Mouse (Mus musculus) G1E-ER4 (cell line): ENCODE results near the gene Sdhaf2. TPM values are rescaled to one million over a fixed set of nuclear protein-coding genes. Genes with fewer than 3 reads are reported as not detected.

ENCODE experiments used
- GATA1 ChIP-seq: IDR thresholded peaks from one replicate; pipeline ENCODE4 v1.8.0; 2012; ENCODE audit warnings: low read length, inconsistent platforms
- polyA plus RNA-seq: library from polyadenylated mRNA; stranded (reverse); fragments of >175 nt; gene quantifications from 2 replicates; pipeline ENCODE4 v1.2.3, GENCODE M21; 2012

Sdhaf2 gene
- polyA plus RNA-seq, result 5.0 and 5.7 TPM in 2 replicates

GRCm38 (mm10) chr19:10525910-10526309 lies at the start of gene Sdhaf2:
Sdhaf2 (minus strand) TSS chr19:10526142.
- TF ChIP-seq GATA1, result no peak

DNA sequence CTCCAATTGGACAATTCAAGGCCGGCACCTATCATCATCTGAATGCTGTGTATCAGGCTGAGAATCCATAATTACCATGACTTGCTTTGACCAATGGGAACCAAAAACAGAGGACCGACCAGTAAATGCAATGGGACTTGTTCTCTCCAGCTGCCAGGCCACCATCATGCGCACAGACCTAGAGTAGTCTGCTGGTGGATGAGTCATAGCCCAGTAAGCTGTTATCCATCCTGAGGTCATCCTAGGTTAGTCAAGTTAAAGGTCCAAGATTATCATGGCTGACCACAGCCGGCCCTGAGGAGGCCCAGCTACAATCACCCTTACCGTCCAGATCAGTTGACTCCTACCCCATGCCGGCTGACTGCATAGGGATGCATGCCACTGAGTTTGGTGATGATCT lies 43.7 kb upstream of the Sdhaf2 start:
- no peak for TF ChIP-seq GATA1

- no peak for TF ChIP-seq GATA1
These were observed 39.3 kb upstream of the Sdhaf2 start for GRCm38 (mm10) chr19:10565217-10565616.

GRCm38 (mm10) chr19:10564278-10564677 lies 38.3 kb upstream of the Sdhaf2 start:
- no peak for TF ChIP-seq GATA1

DNA sequence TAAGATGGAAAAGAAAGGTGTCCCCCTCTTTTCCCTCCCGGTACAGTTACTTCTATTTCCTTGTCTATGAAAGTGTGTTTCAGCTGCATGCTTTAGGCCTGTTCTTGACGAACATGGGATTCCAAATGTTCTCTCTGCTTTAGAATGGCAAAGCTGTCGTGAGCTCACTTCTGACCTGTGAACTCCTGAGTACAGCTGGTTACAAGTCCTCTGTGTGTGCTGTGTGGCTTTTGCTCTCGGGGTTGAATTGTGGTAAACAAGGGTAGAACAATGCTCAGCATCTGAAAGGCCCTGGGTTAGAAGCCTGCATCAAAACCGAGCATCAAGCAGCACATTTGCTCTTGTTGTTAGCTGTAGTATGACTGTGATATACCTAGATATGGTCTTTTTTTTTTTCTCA lies 36.4 kb upstream of the Sdhaf2 start:
- TF ChIP-seq GATA1, result no peak

DNA sequence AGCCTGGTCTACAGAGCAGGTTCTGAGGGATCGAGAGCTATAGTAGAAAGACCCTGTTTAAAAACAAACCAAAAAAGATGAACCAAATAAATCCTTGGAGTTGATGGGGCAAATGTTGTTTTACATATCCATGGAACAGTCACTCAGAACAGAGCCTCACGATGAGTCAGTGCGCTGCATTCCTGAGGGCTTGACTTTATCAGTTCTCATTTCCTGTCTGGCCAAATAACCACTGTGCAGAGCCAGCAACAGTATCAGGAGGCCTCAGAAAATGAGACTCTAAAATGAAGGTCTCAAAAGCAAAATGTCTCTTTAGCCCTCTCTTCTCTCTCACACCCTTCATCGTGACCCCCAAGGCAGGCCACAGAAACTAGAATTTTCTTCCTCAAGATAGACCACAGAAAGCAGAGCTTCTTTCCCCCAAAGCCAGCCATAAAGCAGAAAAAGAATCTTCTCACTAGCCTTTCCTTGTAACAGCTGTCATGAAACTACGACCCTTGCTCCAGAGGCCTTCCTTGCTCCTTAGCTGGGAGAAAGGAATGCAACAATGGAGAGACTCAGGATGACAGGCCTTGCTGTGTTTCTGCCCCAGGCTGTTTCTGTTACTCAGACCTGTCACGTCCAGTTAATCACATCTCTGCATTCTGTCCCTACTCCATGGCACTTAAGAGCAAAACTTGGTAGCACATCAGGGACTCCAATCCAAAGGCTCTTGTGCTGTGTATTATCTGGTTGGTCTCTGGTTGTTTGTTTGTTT lies 35.8 kb upstream of the Sdhaf2 start:
- TF ChIP-seq GATA1, result no peak

- TF ChIP-seq GATA1, result no peak
These were observed 34.2 kb upstream of the Sdhaf2 start for GRCm38 (mm10) chr19:10560108-10560507.

- no peak for TF ChIP-seq GATA1
These were observed 31.5 kb upstream of the Sdhaf2 start for GRCm38 (mm10) chr19:10557430-10557829.

DNA sequence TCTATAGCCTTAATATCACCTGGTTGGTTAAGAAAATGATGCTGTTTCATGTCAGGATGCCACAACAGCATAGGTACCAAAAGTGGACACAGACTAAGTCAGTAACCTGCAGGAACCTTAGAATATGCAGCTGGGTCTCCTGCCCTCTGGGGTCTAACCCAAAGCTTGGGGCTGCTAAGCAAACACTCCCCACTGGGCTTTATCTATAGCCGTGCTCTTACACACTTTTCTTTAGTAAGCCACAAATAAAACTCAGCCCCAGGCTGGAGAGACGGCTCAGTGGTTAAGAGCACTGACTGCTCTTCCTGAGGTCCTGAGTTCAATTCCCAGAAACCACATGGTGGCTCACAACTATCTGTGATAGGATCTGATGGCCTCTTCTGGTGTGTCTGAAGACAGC lies 31.1 kb upstream of the Sdhaf2 start:
- no peak for TF ChIP-seq GATA1

DNA sequence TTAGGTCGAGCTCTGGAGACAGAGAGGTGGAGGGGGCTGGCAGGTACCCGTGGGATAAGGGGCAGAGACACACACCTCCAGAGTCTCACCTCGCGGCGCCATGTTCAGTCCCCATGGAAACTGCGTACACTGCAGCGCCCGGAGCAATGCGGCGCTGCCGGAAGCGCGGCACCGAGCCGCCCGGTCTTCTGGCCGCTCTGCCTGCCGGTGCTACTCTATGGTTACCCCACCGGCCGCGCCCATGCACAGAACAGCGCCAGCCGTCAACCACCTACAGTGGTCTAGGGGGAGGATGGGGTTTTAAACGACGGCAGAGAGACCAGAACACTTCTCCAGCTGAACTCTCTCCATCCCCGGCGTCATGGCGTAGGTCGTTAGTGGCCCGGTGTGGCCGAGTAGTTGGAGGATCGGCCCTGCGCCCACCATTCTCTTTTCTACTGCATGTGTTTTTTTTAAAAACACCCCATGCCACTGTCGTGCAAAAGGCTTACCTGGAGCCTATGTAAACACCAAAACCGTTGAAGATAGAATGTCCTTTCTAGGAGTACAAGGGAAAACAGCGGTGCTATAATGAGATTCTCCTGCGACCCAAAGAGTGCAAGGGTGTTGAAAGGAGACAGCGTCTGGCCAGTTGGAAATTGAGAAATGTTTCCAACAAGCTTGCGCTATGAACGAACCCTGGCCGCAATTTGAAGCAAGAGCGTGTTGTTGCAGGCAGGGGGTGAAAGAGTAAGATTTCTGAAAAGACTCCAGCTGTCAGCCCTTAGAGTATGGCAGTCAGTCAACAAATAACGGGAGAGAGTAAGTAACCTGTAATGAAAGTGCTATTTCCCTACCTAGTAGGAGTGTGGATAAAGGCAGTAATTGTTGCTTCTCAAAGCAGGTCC lies 29.9 kb upstream of the Sdhaf2 start, which contains the start of gene Tmem216:
TSS of gene Tmem216 (minus strand) at position 615 of the 887 bp plus-strand sequence.
- TF ChIP-seq GATA1, result no peak

GRCm38 (mm10) chr19:10539454-10539853 lies 13.5 kb upstream of the Sdhaf2 start:
- TF ChIP-seq GATA1, result no peak

- TF ChIP-seq GATA1, result no peak
These were observed 4.1 kb upstream of the Sdhaf2 start for GRCm38 (mm10) chr19:10530082-10530481.

DNA sequence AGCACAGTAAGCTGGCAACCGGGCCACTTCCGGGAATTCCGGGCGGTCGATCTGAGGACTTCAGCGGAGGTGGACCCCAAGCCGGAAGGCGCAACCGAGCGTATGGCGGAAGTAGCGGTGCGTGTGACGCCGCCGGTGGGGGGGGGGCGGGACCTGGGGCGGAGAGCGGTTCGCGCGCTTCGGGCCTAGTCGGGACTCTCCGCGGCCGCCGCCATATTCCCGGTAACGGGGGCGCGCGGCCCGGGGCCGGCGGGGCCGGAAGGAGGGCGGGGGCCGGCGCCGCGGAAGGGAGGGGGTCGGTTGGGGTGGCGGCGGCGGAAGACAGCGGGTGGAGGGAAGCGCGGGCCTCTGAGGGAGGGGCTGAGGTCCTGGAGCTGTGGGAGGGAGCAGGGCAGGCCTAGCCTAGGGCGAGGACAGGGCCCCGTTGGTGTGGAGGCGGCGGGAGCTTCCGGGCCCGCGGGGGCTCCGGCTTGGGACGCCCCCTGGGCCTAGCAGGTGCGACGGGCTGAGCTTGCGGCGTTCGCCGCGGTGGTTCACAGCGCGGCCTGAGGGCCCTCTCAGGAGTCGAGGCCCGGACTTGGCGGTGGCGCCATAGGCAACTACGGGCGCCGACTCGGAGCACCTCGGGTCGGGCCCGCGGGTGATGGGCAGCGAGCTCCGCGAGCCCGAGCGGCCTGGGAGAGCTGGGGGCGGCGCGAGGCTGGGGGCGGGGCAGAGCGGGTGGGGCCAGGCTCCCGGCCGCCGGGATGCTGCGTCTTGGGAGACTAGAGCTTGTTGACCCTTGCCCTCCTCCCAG lies 638 bp downstream of the Sdhaf2 start, which contains the start of gene Cpsf7:
TSS of gene Cpsf7 (plus strand) at position 161 of the 796 bp plus-strand sequence.
- TF ChIP-seq GATA1, result no peak

GRCm38 (mm10) chr19:10524784-10525105 lies 1.2 kb downstream of the Sdhaf2 start:
- no peak for TF ChIP-seq GATA1

DNA sequence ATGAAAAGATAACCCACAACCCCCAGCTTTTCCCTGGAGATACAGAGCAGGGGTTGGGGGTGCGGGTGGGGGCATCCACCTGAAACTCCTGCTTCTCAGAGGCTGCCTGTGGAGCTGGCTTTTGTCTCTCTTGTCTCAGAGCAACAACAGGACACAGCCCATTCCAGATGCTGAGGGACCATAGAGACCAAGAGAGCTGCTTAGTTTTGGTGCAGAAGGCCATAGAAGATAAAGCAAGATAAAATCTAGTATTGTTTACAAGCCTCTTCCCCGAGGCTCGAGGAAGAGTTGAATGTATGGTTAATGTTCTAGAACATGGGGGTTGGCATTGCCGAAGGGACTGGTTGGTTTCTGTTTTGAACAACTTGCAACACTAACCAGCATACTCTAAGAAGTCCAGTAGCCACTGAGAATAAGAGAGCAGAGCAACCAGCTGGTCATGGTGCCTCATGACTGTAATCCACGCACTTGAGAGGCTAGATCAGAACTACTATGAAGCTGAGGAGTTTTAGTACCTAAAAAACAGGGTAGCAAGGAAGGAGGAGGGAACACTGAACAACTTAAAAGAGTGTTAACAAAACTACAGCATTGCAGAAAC lies 2.4 kb downstream of the Sdhaf2 start:
- no peak for TF ChIP-seq GATA1

- no peak for TF ChIP-seq GATA1
These were observed 4.0 kb downstream of the Sdhaf2 start for GRCm38 (mm10) chr19:10521926-10522325.
